Mouse (Mus musculus) heart, postnatal 25 days (tissue): ENCODE measurements around the gene Tceanc. TPM values are rescaled to one million over a fixed set of nuclear protein-coding genes. Genes with fewer than 3 reads are reported as not detected.
A peak's percentile ranks its signal among the peaks of the same experiment; 100 is the strongest.
"Not testable (repeated sequence)": the region's sequence is repeated elsewhere in the genome, so short reads cannot be mapped to it uniquely, and the experiment has no call there.

Experiments
- DNase-seq: peaks from one replicate; pipeline ENCODE4 v3.0.0; 2022; ENCODE audit warnings: low spot score
- intact Hi-C: fragments of 180-260 bp; cut with DNase I; formaldehyde crosslinking; loops from one replicate; pipeline ENCODE4 v1.15.1; 2025
- total RNA-seq, 2 experiments: library from RNA; stranded (reverse); gene quantifications; 2 replicates each; pipeline ENCODE4 v1.2.3; 2021

Gene Tceanc
- total RNA-seq, result 1 to 10 TPM; 2.6 to 3.6 TPM

- intact Hi-C loops, result loop anchor here (5.0 to 10.0 kb wide), 2 partner anchors 41 to 136 kb away; partner anchors contain the start of gene Rab9
- DNase-seq, result no peak
Measured at GRCm38 (mm10) chrX:166518345-166518744, at the start of gene Tceanc. TSS of gene Tceanc (minus strand) at chrX:166518567.

GRCm38 (mm10) chrX:166565983-166566382 is 47.6 kb upstream of the Tceanc start:
- intact Hi-C loops, result no loop called here
- no peak for DNase-seq

- intact Hi-C loops, result no loop called here
- no peak for DNase-seq
Measured at GRCm38 (mm10) chrX:166565401-166565800, 47.0 kb upstream of the Tceanc start.

GRCm38 (mm10) chrX:166564900-166565299 is 46.5 kb upstream of the Tceanc start:
- intact Hi-C loops, result no loop called here

GRCm38 (mm10) chrX:166559333-166559732 is 41.0 kb upstream of the Tceanc start:
- no peak for DNase-seq

More at GRCm38 (mm10) chrX:166564900-166565299, 46.5 kb upstream of the Tceanc start:
- DNase-seq, result no peak

GRCm38 (mm10) chrX:166552355-166552754 is 34.0 kb upstream of the Tceanc start:
- DNase-seq, result no peak
- intact Hi-C loops, result no loop called here

More at GRCm38 (mm10) chrX:166559333-166559732, 41.0 kb upstream of the Tceanc start:
- intact Hi-C loops, result no loop called here

- intact Hi-C loops, result no loop called here
- no peak for DNase-seq
Measured at GRCm38 (mm10) chrX:166546495-166546894, 28.1 kb upstream of the Tceanc start.

- no peak for DNase-seq
Measured at GRCm38 (mm10) chrX:166535138-166535537, 16.8 kb upstream of the Tceanc start.

GRCm38 (mm10) chrX:166533432-166533831 is 15.1 kb upstream of the Tceanc start:
- intact Hi-C loops, result no loop called here
- no peak for DNase-seq

More at GRCm38 (mm10) chrX:166535138-166535537, 16.8 kb upstream of the Tceanc start:
- intact Hi-C loops, result no loop called here

GRCm38 (mm10) chrX:166531671-166532070 is 13.3 kb upstream of the Tceanc start:
- DNase-seq, result no peak
- intact Hi-C loops, result no loop called here

- intact Hi-C loops, result no loop called here
- no peak for DNase-seq
Measured at GRCm38 (mm10) chrX:166528126-166528525, 9.8 kb upstream of the Tceanc start.

GRCm38 (mm10) chrX:166525637-166526315 is 7.4 kb upstream of the Tceanc start:
- intact Hi-C loops, result no loop called here
- no peak for DNase-seq

GRCm38 (mm10) chrX:166520782-166521181 is 2.4 kb upstream of the Tceanc start:
- DNase-seq, result no peak
- intact Hi-C loops, result no loop called here

- DNase-seq, result no peak
- intact Hi-C loops, result loop anchor here (5.0 to 10.0 kb wide), 2 partner anchors 39 to 138 kb away; partner anchors contain the start of gene Rab9
Measured at GRCm38 (mm10) chrX:166516631-166517030, 1.7 kb downstream of the Tceanc start.

- intact Hi-C loops, result loop anchor here (5.0 to 10.0 kb wide), 2 partner anchors 39 to 139 kb away; partner anchors contain the start of gene Rab9
Measured at GRCm38 (mm10) chrX:166515923-166516322, 2.4 kb downstream of the Tceanc start.

GRCm38 (mm10) chrX:166514035-166514434 is 4.3 kb downstream of the Tceanc start:
- intact Hi-C loops, result loop anchor here (5.0 to 10.0 kb wide), 2 partner anchors 72 to 141 kb away; partner anchors contain the start of genes Ofd1 and Trappc2
- DNase-seq, result not testable (repeated sequence)

More at GRCm38 (mm10) chrX:166515923-166516322, 2.4 kb downstream of the Tceanc start:
- DNase-seq, result no peak

GRCm38 (mm10) chrX:166512071-166512470 is 6.3 kb downstream of the Tceanc start:
- no peak for DNase-seq
- intact Hi-C loops, result loop anchor here (5.0 to 10.0 kb wide), 2 partner anchors 70 to 143 kb away; partner anchors contain the start of genes Ofd1 and Trappc2

GRCm38 (mm10) chrX:166511107-166511506 is 7.3 kb downstream of the Tceanc start:
- DNase-seq, result no peak
- intact Hi-C loops, result loop anchor here (5.0 to 10.0 kb wide), 2 partner anchors 69 to 144 kb away; partner anchors contain the start of genes Ofd1 and Trappc2

GRCm38 (mm10) chrX:166509761-166510738 is 8.3 kb downstream of the Tceanc start:
- peak; percentile 92 for DNase-seq
- intact Hi-C loops, result loop anchor here (5.0 to 10.0 kb wide), 2 partner anchors 68 to 145 kb away; partner anchors contain the start of genes Ofd1 and Trappc2

- intact Hi-C loops, result no loop called here
- no peak for DNase-seq
Measured at GRCm38 (mm10) chrX:166504421-166504820, 13.9 kb downstream of the Tceanc start.
